Mouse (Mus musculus) liver, postnatal 0 days (tissue): ENCODE measurements around the gene Gabarapl2.
A peak's percentile ranks its signal among the peaks of the same experiment; 100 is the strongest.

Experiments used
- CTCF ChIP-seq: sonication (generic); IDR thresholded peaks from 2 replicates; pipeline ENCODE4 v1.5.1; 2016; ENCODE audit warnings: antibody characterized with exemption, low read depth
- EP300 ChIP-seq: IDR thresholded peaks from 2 replicates; pipeline ENCODE4 v1.6.1; 2016; ENCODE audit warnings: antibody characterized with exemption, low read depth, mild to moderate bottlenecking

DNA sequence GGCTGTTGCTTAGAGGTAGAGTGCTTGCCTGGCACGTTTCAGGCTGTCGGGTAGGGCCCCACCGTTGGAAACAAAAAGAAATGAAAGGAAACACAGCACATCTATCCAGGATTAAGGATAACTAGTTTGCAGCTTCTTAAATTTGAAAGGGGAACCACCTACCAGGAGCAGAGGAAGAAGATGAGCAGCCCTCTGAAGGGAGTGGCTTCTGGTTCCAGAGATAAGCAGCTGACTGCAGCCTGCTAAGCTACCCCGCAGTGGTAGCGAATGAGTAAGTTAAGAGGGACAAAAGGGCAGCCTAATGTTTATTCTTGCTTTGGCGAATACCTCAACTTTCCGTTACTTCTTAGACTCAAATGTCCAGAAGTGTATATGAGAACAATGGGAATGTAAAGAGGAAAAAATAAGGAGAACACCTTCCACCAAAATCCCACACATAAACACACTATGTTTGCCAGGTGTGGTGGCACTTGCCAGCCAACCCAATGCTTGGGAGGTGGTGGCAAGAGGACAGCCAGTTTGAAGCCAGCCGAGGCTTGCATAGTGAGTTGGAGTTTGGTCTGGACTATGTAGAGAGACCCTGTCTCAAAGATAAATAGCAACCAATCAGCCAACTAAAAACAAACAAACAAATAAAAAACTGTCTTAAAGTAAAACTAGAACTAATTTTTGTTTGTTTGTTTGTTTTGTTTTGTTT is 10.7 kb upstream of the Gabarapl2 start:
- TF ChIP-seq CTCF (no peak), EP300 (peak; percentile 87)
